Mouse (Mus musculus) gastrocnemius, postnatal 10 days (tissue): Measurements from ENCODE around the gene Iqcd. TPM values are rescaled to one million over a fixed set of nuclear protein-coding genes. Genes with fewer than 3 reads are reported as not detected.

Experiments
- total RNA-seq, 2 experiments: library from RNA; stranded (reverse); gene quantifications; 2 replicates each; pipeline ENCODE4 v1.2.3; 2021

Iqcd gene
- total RNA-seq, 2 experiments from 2014 or later = 0.40 to 0.50 TPM

Other genes with a start within 250 kb of the Iqcd start
- gene Lhx5, start 157.3 kb upstream of the Iqcd start, total RNA-seq = not detected
- gene Sdsl, start 116.2 kb upstream of the Iqcd start, total RNA-seq = 1 to 10 TPM in 1 of 2 experiments, under 1 TPM in 1; 0.26 to 1.2 TPM
- not detected for gene Sds, start 112.5 kb upstream of the Iqcd start, total RNA-seq
- 10 to 100 TPM; 36.7 to 38.0 TPM for gene Plbd2, start 85.4 kb upstream of the Iqcd start, total RNA-seq
- 10 to 100 TPM; 15.1 to 20.0 TPM for gene Slc8b1, start 77.8 kb upstream of the Iqcd start, total RNA-seq
- gene Tpcn1, start 343 bp upstream of the Iqcd start, total RNA-seq = 10 to 100 TPM; 67.1 to 71.2 TPM
- 1 to 10 TPM; 4.7 to 6.2 TPM for gene Rita1, start 23.6 kb downstream of the Iqcd start, total RNA-seq
- 10 to 100 TPM; 22.4 to 23.9 TPM for gene Ddx54, start 23.7 kb downstream of the Iqcd start, total RNA-seq
- not detected for gene Cfap73, start 45.2 kb downstream of the Iqcd start, total RNA-seq
- under 1 TPM in 1 of 2 experiments, not detected in 1; 0.23 TPM for gene Rasal1, start 59.8 kb downstream of the Iqcd start, total RNA-seq
- gene Dtx1, start 122.9 kb downstream of the Iqcd start, total RNA-seq = 1 to 10 TPM; 1.2 to 1.4 TPM
- gene Oas2, start 160.8 kb downstream of the Iqcd start, total RNA-seq = under 1 TPM in 1 of 2 experiments, not detected in 1; 0.09 TPM
- gene Oas3, start 188.6 kb downstream of the Iqcd start, total RNA-seq = not detected
- gene Oas1e, start 206.5 kb downstream of the Iqcd start, total RNA-seq = not detected
- gene Oas1c, start 223.5 kb downstream of the Iqcd start, total RNA-seq = under 1 TPM; 0.14 to 0.43 TPM